Mouse (Mus musculus) spleen, adult 2 months (tissue): ENCODE results near the gene Fpgs.

Source experiments
- CTCF ChIP-seq: fragments of 200-500 bp; IDR thresholded peaks from 2 replicates; pipeline ENCODE4 v1.5.1; 2011; ENCODE audit warnings: mild to moderate bottlenecking, inconsistent platforms; ENCODE audit not compliant: insufficient read depth, insufficient read length, insufficient replicate concordance; ENCODE audit errors: extremely low read depth
- POLR2A ChIP-seq: fragments of 200-500 bp; IDR thresholded peaks from 2 replicates; pipeline ENCODE4 v1.6.1; 2011; ENCODE audit warnings: low read depth, low read length, inconsistent platforms

DNA sequence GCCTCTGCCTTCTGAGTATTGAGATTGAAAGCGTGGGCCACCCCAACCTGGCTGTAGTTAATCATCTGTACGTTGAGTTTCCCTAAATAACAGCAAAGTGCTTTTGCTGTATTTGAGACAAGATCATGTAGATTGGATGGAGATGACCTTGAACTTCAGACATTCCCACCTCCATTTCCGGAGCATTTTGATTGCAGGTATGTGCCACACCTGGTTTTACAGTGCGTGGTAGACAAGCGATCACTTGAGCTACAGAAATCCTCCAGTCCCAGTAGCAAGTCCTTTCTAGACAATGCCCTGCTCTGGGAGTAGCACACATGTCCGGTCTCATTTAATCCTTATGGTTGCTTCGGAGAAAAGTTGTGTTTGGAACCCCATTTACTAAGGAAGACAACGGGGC, 899 bp downstream of the Fpgs start:
- TF ChIP-seq CTCF (no peak), POLR2A (no peak)
